Mouse (Mus musculus): Measurements from ENCODE around the gene Atp5s. TPM values are rescaled to one million over a fixed set of nuclear protein-coding genes. Genes with fewer than 3 reads are reported as not detected.

Gene Atp5s
- 32.5 and 35.0 TPM in 2 replicates for polyA plus RNA-seq (2015; fragmentation: Nextera tagmentation; extraction: Ambion mirVana)

DNA sequence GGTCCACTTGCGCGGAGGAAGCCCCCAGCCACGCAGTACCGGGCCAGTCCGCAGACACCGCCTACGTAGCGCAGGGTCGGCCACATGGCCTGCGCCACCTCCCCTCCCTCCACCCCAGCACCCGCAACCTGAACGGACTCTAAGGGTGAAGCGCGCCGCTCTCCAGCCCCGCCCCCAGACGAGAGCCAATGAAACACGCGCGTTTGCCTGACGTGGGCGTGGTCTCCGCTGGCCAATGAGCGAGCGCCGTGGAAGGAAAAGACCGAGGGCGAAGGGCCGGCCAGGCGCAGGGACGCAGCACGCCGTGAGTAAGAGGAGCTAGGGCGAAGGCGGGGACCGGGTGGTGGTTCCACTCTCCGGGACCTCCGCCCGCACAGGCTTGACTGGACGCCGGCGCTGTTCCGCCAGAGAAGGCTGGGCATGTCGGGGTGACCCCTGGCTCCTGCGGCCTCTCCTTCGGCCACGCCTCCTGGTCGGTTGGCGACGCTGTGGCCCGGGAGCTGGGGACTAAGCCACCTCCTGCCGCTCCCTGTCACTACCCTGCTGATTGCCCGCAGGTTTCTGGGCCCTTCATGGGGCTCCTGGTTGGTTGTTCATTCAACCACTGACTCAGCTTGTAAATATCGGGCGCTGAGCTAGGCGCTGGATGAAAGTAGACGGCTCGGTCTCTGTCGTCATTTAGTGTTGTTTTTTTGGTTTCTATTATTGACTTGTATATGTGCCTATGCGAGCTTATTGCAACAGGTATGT is at the start of gene Atp5s, which contains the start of gene L2hgdh:
TSS of gene Atp5s (plus strand) at position 240 of the 750 bp plus-strand sequence.
TSS of gene L2hgdh (minus strand) at position 163 of the 750 bp plus-strand sequence.
- Histone ChIP-seq H3K4me1 (peaks cover 15% of the 10 kb centered on the region), H3K9me3 (replicated peaks) (peaks cover 1% of the 10 kb centered on the region; the same call in 1 of the 2 replicates), H3K4me3 (replicated peaks) (peak within 1 kb of the TSS; percentile 64), H3K27ac (replicated peaks) (peak within 1 kb of the TSS; percentile 82), H3K27me3 (no peaks in the 10 kb centered on the region), H3K9ac (peak within 1 kb of the TSS; percentile 60), H3K4me2 (replicated peaks) (peak within 1 kb of the TSS; percentile 87), H3K36me3 (peaks cover 3% of the 10 kb centered on the region)
- peak; percentile 96 for ATAC-seq (ENCODE audit: insufficient number of reproducible peaks, low FRiP score, low TSS enrichment, low read depth)
- WGBS = under 1% methylated on average over 60 of the region's 60 CpGs

DNA sequence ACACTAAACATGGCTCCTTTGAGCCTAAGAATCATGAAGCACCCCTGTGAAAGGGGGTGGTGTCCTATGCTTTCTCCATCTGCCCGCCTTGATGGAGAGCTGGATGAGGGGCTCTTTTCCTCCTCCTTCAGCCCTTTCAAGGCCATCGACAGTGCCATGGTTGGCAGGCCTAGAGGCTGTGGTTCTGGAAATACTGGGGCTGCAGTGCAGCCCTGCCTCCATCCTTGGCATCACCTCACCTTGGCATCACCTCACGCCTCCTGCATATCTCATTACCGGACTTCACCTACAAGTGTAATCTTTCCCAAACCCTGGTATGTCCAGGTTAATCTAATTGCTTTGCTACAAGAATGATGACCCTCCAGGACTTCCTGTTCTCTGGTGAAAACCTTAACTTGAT is 48.6 kb upstream of the Atp5s start:
- peaks cover 24% of the 10 kb centered on the region for H3K4me1 ChIP-seq
- H3K4me2 ChIP-seq (replicated peaks) = no peak overlapping the region
- H3K36me3 ChIP-seq = no peaks in the 10 kb centered on the region
- WGBS = 84% methylated on average over 4 of the region's 4 CpGs
- no peaks in the 10 kb centered on the region for H3K9me3 ChIP-seq (replicated peaks)
- H3K27ac ChIP-seq (replicated peaks) = no peak overlapping the region
- no peaks in the 10 kb centered on the region for H3K27me3 ChIP-seq
- no peak overlapping the region for H3K4me3 ChIP-seq (replicated peaks)
- no peak for ATAC-seq (ENCODE audit: insufficient number of reproducible peaks, low FRiP score, low TSS enrichment, low read depth)
- no peak overlapping the region for H3K9ac ChIP-seq

DNA sequence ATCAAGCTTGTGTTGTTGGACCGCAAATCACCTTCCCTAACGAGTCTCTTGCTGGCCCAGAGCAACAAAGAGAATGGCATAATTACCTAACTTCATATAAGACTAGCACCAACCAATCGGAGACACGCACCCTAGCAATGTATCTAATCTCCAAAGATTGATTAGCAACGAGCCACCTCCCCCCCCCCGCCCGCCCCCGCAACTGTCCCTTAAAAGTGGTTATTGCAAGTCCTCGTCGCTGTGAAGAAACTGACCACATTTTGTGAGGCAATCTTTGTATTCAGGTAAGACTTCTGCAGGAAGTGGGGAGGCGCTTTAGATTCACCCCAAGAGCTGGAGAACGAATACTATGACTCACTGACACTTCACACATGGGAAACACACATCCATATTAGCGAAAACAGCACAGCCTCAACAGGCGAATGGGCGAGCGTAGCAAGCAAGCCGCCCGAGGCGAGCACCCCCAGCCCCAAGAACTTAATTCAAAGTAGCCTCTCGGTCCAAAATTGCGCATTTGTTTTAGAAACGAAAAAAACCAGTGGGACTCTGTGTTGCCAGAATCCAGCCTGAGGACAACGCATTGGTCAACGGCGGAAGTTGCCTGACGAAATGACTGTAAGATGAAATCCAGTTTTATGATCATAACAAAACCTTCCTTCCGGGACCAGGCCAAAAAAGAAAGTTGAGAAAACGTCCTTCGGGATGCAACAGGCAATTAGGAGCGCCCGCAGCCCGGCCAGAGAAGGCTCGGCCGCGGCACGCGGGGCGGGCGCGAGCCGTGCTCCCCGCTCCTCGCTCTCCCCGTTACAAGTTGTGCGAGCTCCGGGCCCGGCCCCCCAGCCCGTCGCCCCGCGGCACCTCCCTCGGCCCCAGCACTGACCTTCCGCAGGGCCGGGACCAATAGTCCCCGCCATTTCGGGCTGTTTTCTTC is 43.9 kb upstream of the Atp5s start:
- ATAC-seq (ENCODE audit: insufficient number of reproducible peaks, low FRiP score, low TSS enrichment, low read depth) = peak; percentile 51; the same call in 1 of the 2 replicates
- peak overlapping the region; percentile 98 for H3K4me3 ChIP-seq (replicated peaks)
- H3K9ac ChIP-seq = peak overlapping the region; percentile 95
- peaks cover 22% of the 10 kb centered on the region for H3K4me1 ChIP-seq
- under 1% methylated on average over 56 of the region's 56 CpGs for WGBS
- no peaks in the 10 kb centered on the region for H3K36me3 ChIP-seq
- H3K9me3 ChIP-seq (replicated peaks) = no peaks in the 10 kb centered on the region
- no peaks in the 10 kb centered on the region for H3K27me3 ChIP-seq
- peak overlapping the region; percentile 68 for H3K4me2 ChIP-seq (replicated peaks)
- H3K27ac ChIP-seq (replicated peaks) = peak overlapping the region; percentile 97

DNA sequence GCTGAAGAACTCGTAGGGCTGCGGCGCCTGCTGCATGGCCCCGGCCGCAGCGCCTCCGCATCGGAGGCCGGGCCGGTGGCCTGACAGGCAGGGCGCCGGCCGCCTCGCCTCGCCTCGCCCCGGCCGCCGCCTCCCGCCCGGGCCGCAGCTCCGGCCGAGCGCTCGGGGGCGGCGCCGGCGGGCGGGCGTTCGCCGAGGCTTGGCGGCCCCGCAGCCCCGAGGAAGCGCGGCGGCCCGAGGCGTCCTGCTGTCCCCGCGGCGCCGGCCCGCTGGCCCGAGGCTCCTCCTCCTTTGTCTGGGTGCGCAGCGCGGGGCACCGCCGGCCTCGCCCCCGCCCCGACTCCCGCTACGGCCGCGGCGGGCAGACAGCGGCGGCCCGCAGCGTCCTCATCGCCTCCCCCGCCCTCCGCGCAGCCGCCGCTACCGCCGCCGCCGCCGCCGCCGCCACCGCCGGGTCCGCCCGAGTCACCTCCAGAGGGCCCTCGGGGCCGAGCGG is 43.1 kb upstream of the Atp5s start, which contains the start of gene Sos2:
TSS of gene Sos2 (minus strand) at position 287 of the 496 bp plus-strand sequence.
- Histone ChIP-seq H3K9ac (peak within 1 kb of the TSS; percentile 95), H3K27ac (replicated peaks) (peak within 1 kb of the TSS; percentile 97), H3K9me3 (replicated peaks) (no peaks in the 10 kb centered on the region), H3K4me2 (replicated peaks) (peak within 1 kb of the TSS; percentile 68), H3K4me1 (peaks cover 17% of the 10 kb centered on the region), H3K27me3 (no peaks in the 10 kb centered on the region), H3K4me3 (replicated peaks) (peak within 1 kb of the TSS; percentile 98), H3K36me3 (no peaks in the 10 kb centered on the region)
- under 1% methylated on average over 49 of the region's 85 CpGs for WGBS
- peak; percentile 85 for ATAC-seq (ENCODE audit: insufficient number of reproducible peaks, low FRiP score, low TSS enrichment, low read depth)

DNA sequence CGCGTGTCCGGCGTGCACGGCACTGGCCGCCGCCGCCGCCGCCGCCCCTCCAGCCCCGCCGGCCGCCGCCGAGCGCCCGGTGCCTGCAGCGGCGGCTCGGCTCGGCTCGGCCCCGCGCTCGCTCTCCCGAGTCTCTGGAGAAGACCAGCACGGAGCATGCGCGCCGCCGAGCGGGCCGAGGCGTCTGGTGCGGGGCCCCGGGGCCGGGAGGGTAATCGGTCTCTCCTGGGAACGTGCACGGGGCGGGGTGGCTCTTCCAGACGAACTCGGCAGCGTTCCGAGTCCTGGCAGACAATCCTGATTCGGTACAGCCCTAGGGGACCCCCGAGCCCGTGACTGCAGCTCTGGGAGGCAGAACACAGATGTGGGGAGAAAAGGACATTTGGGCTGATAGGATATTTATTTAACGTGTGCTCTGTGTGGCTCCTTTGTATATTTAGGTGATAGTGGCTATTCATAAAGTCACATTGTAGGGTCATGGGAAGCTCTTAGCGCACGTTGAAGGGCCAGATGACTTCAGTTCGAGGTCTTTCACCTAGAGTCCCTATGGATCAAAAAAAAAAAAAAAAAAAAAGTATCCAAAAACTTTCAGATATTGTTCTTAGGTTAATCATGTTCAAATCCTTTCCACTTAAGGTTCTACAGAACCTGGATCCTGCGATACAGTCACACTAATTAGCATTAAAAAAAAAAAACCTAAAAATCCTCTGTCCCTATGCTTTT is 42.5 kb upstream of the Atp5s start:
- Histone ChIP-seq H3K9me3 (replicated peaks) (no peaks in the 10 kb centered on the region), H3K27ac (replicated peaks) (peak overlapping the region; percentile 97), H3K4me1 (peaks cover 17% of the 10 kb centered on the region), H3K27me3 (no peaks in the 10 kb centered on the region), H3K4me3 (replicated peaks) (peak overlapping the region; percentile 98), H3K36me3 (no peaks in the 10 kb centered on the region), H3K4me2 (replicated peaks) (peak overlapping the region; percentile 68), H3K9ac (peak overlapping the region; percentile 95)
- ATAC-seq (ENCODE audit: insufficient number of reproducible peaks, low FRiP score, low TSS enrichment, low read depth) = peak; percentile 91
- under 1% methylated on average over 34 of the region's 54 CpGs for WGBS

DNA sequence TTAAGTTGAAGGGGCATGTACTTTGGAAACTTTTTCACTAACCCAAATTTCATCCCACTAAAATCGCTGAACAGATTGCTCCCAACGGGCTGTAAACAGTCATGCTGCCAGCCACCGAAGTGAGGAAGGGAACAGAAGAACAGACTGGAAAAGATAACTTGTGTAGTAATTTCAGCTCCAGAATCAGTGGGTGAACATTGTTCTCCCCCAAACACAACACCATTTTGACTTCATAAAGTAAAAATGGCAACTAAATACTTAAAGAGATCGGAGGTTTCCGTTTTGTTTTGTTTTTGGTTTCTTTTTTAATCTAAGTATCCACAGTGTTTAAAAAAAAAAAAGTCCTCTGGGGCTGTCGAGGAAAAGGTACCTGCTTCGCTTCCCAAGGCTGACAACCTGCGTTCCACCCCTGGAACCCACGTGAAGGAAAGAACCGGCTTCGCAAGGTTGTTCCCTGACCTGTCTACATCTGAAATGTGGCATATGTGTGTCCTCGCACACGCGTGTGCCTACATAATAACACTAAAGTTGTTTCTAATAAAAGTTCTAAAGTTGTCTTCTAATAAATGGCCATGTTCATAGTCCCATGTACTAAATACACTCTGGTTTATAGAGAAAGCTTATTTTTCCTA is 41.8 kb upstream of the Atp5s start:
- Histone ChIP-seq H3K27ac (replicated peaks) (no peak overlapping the region; the same call in 1 of the 2 replicates), H3K36me3 (no peaks in the 10 kb centered on the region), H3K4me3 (replicated peaks) (peak overlapping the region; percentile 98), H3K9ac (no peak overlapping the region), H3K9me3 (replicated peaks) (no peaks in the 10 kb centered on the region), H3K27me3 (no peaks in the 10 kb centered on the region), H3K4me2 (replicated peaks) (peak overlapping the region; percentile 68), H3K4me1 (peaks cover 17% of the 10 kb centered on the region)
- no peak for ATAC-seq (ENCODE audit: insufficient number of reproducible peaks, low FRiP score, low TSS enrichment, low read depth)
- WGBS = 37% methylated on average over 14 of the region's 14 CpGs

DNA sequence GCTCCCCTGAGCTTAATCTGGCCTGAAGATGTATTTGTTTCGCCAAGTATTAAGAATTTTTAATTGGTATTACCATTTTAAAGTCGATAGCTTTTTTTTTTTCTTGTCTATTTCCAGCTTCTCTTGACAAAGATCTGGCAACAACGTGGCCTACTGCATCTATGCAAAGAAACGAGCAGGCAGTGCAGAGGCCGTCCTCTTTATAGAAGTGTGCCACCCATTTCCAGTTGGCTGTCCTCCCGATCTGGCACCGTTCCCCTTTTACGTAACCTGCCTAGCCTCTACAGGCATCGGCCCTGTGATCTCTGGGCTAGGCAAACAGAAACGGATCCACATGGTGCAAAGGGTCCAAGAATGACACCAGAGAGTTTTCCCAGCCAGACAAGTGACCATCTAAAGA is 41.2 kb upstream of the Atp5s start:
- no peak overlapping the region for H3K9ac ChIP-seq
- H3K9me3 ChIP-seq (replicated peaks) = no peaks in the 10 kb centered on the region
- peaks cover 17% of the 10 kb centered on the region for H3K4me1 ChIP-seq
- H3K27me3 ChIP-seq = no peaks in the 10 kb centered on the region
- ATAC-seq (ENCODE audit: insufficient number of reproducible peaks, low FRiP score, low TSS enrichment, low read depth) = no peak
- 32% methylated on average over 10 of the region's 10 CpGs for WGBS
- no peak overlapping the region for H3K4me3 ChIP-seq (replicated peaks)
- no peak overlapping the region for H3K4me2 ChIP-seq (replicated peaks)
- no peaks in the 10 kb centered on the region for H3K36me3 ChIP-seq
- no peak overlapping the region for H3K27ac ChIP-seq (replicated peaks)

DNA sequence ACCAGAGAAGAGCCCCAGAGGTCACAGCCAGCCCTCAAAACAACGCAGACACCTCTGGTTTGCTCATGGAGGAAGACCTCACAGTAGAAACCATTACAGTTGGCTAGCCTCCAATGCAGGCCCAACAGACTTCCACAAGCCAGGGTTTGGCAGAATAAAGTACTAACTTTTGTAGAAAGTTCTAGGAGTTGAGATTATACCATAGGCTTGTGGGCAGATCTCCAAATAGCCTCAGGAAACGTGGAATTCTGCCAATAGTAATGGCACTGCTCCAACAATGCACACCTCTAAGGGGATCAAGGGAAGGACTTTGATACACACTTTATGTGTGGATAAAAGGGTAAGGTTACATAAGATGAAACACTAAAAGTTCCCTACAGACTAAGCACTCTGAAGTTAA is 36.4 kb upstream of the Atp5s start:
- Histone ChIP-seq H3K4me1 (peaks cover 4% of the 10 kb centered on the region), H3K9ac (no peak overlapping the region), H3K36me3 (no peaks in the 10 kb centered on the region), H3K9me3 (replicated peaks) (no peaks in the 10 kb centered on the region), H3K27me3 (no peaks in the 10 kb centered on the region), H3K27ac (replicated peaks) (no peak overlapping the region; the same call in 1 of the 2 replicates), H3K4me3 (replicated peaks) (no peak overlapping the region), H3K4me2 (replicated peaks) (no peak overlapping the region)
- 60% methylated on average over 2 of the region's 2 CpGs for WGBS
- 0 out of 2 replicates have a peak, but pooled peaks have one; percentile 54 for ATAC-seq (ENCODE audit: insufficient number of reproducible peaks, low FRiP score, low TSS enrichment, low read depth)

DNA sequence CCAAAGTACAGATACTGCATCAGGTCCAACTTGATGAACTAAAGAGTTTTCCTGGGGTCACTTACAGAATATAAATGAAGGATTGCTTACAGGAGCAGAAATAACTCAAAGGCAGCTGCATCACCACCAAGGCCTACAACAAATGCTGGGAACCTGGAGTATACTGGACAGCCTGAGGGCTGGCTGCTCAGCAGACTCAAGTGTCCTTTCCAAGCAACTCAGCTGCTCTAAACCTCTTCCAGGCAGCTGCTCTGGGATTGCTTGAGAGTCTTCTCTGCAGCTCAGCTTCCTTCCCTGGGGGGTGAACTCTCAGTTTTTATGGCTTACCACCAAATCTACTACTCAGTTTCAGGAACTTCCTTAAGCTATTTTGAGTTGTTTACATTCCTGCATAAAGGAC is 35.7 kb upstream of the Atp5s start:
- no peak for ATAC-seq (ENCODE audit: insufficient number of reproducible peaks, low FRiP score, low TSS enrichment, low read depth)
- H3K9ac ChIP-seq = no peak overlapping the region
- no peak overlapping the region for H3K4me3 ChIP-seq (replicated peaks)
- no peaks in the 10 kb centered on the region for H3K27me3 ChIP-seq
- H3K9me3 ChIP-seq (replicated peaks) = no peaks in the 10 kb centered on the region
- H3K4me2 ChIP-seq (replicated peaks) = no peak overlapping the region
- no peak overlapping the region for H3K27ac ChIP-seq (replicated peaks)
- H3K4me1 ChIP-seq = no peaks in the 10 kb centered on the region
- H3K36me3 ChIP-seq = no peaks in the 10 kb centered on the region

DNA sequence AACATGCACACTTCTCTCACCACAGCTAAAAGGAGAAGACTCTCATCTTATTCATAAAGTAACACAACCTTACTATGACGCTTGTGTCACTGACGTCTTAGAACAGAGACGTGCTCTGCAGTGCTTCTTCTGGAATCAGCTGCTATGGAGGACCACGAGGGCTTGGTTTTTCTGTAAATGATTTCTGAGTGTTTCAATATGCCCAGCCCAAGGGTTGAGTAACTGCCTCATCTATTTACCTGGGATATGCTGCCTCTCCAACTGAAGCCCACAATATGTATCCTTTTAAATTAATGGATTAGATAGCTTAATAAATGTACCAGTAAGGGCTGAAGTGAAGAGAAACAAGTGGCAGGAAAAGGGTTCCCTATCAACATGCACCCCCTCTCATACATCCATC is 34.0 kb upstream of the Atp5s start:
- WGBS = 88% methylated on average over 4 of the region's 4 CpGs
- Histone ChIP-seq H3K4me2 (replicated peaks) (no peak overlapping the region), H3K27ac (replicated peaks) (no peak overlapping the region), H3K27me3 (no peaks in the 10 kb centered on the region), H3K9me3 (replicated peaks) (no peaks in the 10 kb centered on the region), H3K4me3 (replicated peaks) (no peak overlapping the region), H3K9ac (no peak overlapping the region), H3K4me1 (no peaks in the 10 kb centered on the region), H3K36me3 (no peaks in the 10 kb centered on the region)
- no peak for ATAC-seq (ENCODE audit: insufficient number of reproducible peaks, low FRiP score, low TSS enrichment, low read depth)

Data from embryonic facial prominence, embryonic 15.5 days (tissue).